Mouse (Mus musculus) cerebellum, adult 9-10 months (tissue): Measurements from ENCODE around the gene Ndufb3.
"Not testable (repeated sequence)": the region's sequence is repeated elsewhere in the genome, so short reads cannot be mapped to it uniquely, and the experiment has no call there.

Experiments
- DNase-seq: peaks from one replicate; pipeline ENCODE4 v3.0.0; 2022

Ndufb3 gene

GRCm38 (mm10) chr1:58617978-58618668, 31.9 kb downstream of the Ndufb3 start:
- DNase-seq = peak; percentile 56

- peak; percentile 32 for DNase-seq
Measured at GRCm38 (mm10) chr1:58618766-58619165, 32.6 kb downstream of the Ndufb3 start.

- no peak for DNase-seq
Measured at GRCm38 (mm10) chr1:58621251-58621650, 35.1 kb downstream of the Ndufb3 start.

- DNase-seq = peak; percentile 77
Measured at GRCm38 (mm10) chr1:58621996-58622748, 36.0 kb downstream of the Ndufb3 start.

GRCm38 (mm10) chr1:58628847-58629246, 42.7 kb downstream of the Ndufb3 start:
- DNase-seq = not testable (repeated sequence)
